Mouse (Mus musculus) thymus, adult 2 months (tissue): ENCODE data around the gene Tmem240.

Experiments
- CTCF ChIP-seq: fragments of 200-500 bp; IDR thresholded peaks from 2 replicates; pipeline ENCODE4 v1.5.1; 2012; ENCODE audit warnings: mild to moderate bottlenecking, control low read depth, low read length, moderate library complexity, borderline replicate concordance; ENCODE audit not compliant: control insufficient read depth, poor library complexity, insufficient read depth; ENCODE audit errors: extremely low read depth
- POLR2A ChIP-seq: fragments of 200-500 bp; IDR thresholded peaks from 2 replicates; pipeline ENCODE4 v1.6.1; 2012; ENCODE audit warnings: mild to moderate bottlenecking, low read length, control low read depth, moderate library complexity; ENCODE audit not compliant: control insufficient read depth, poor library complexity, insufficient read depth; ENCODE audit errors: extremely low read depth

GRCm38 (mm10) chr4:155739152-155739551 is 4.6 kb downstream of the Tmem240 start:
- TF ChIP-seq CTCF (no peak), POLR2A (no peak)
